Mouse (Mus musculus): Measurements from ENCODE around the gene Gm17949. TPM values are rescaled to one million over a fixed set of nuclear protein-coding genes. Genes with fewer than 3 reads are reported as not detected.

The Gm17949 gene
- 0.34 and 0.43 TPM in 2 replicates for polyA plus RNA-seq (2016; fragmentation: Nextera tagmentation; extraction: Ambion mirVana)

- Histone ChIP-seq H3K4me1 (peaks cover 25% of the 10 kb centered on the region), H3K27ac (peak within 1 kb of the TSS; percentile 96), H3K9me3 (no peaks in the 10 kb centered on the region), H3K27me3 (ENCODE audit: poor library complexity, severe bottlenecking) (no peaks in the 10 kb centered on the region), H3K36me3 (replicated peaks) (peaks cover 30% of the 10 kb centered on the region), H3K4me3 (peak within 1 kb of the TSS; percentile 88)
- under 1% methylated on average over 51 of the region's 51 CpGs for WGBS
- DNase-seq (ENCODE audit: extremely low spot score, low spot score), result peak; percentile 99
Measured at GRCm38 (mm10) chr17:57011236-57012141, at the start of gene Gm17949, which contains the start of gene Gtf2f1. TSS of gene Gm17949 (plus strand) at chr17:57011469. TSS of gene Gtf2f1 (minus strand) at chr17:57011288.

GRCm38 (mm10) chr17:56961880-56962279 lies 49.4 kb upstream of the Gm17949 start:
- H3K36me3 ChIP-seq (replicated peaks), result no peaks in the 10 kb centered on the region
- no peaks in the 10 kb centered on the region for H3K27me3 ChIP-seq (ENCODE audit: poor library complexity, severe bottlenecking)
- DNase-seq (ENCODE audit: extremely low spot score, low spot score), result no peak
- H3K27ac ChIP-seq, result no peak overlapping the region
- no peak overlapping the region for H3K4me3 ChIP-seq
- H3K9me3 ChIP-seq, result no peaks in the 10 kb centered on the region
- H3K4me1 ChIP-seq, result no peaks in the 10 kb centered on the region
- 92% methylated on average over 4 of the region's 4 CpGs for WGBS

GRCm38 (mm10) chr17:56962642-56963405 lies 48.4 kb upstream of the Gm17949 start:
- 87% methylated on average over 5 of the region's 5 CpGs for WGBS
- H3K4me1 ChIP-seq, result no peaks in the 10 kb centered on the region
- no peak for DNase-seq (ENCODE audit: extremely low spot score, low spot score)
- H3K4me3 ChIP-seq, result no peak overlapping the region
- H3K27ac ChIP-seq, result no peak overlapping the region
- no peaks in the 10 kb centered on the region for H3K36me3 ChIP-seq (replicated peaks)
- no peaks in the 10 kb centered on the region for H3K9me3 ChIP-seq
- H3K27me3 ChIP-seq (ENCODE audit: poor library complexity, severe bottlenecking), result no peaks in the 10 kb centered on the region

- 86% methylated on average over 6 of the region's 6 CpGs for WGBS
- DNase-seq (ENCODE audit: extremely low spot score, low spot score), result no peak
- Histone ChIP-seq H3K27ac (no peak overlapping the region), H3K4me3 (no peak overlapping the region), H3K4me1 (no peaks in the 10 kb centered on the region), H3K36me3 (replicated peaks) (no peaks in the 10 kb centered on the region), H3K27me3 (ENCODE audit: poor library complexity, severe bottlenecking) (no peaks in the 10 kb centered on the region), H3K9me3 (no peaks in the 10 kb centered on the region)
Measured at GRCm38 (mm10) chr17:56963646-56964045, 47.6 kb upstream of the Gm17949 start.

GRCm38 (mm10) chr17:56969321-56969720 lies 41.9 kb upstream of the Gm17949 start:
- WGBS, result 83% methylated on average over 3 of the region's 3 CpGs

GRCm38 (mm10) chr17:56970081-56970480 lies 41.2 kb upstream of the Gm17949 start:
- Histone ChIP-seq H3K27me3 (ENCODE audit: poor library complexity, severe bottlenecking) (0 out of 2 replicates have a peak, but pooled peaks cover 5% of the 10 kb centered on the region), H3K4me1 (no peaks in the 10 kb centered on the region), H3K4me3 (no peak overlapping the region), H3K27ac (no peak overlapping the region), H3K36me3 (replicated peaks) (no peaks in the 10 kb centered on the region), H3K9me3 (no peaks in the 10 kb centered on the region)
- no peak for DNase-seq (ENCODE audit: extremely low spot score, low spot score)
- 72% methylated on average over 5 of the region's 5 CpGs for WGBS

More at GRCm38 (mm10) chr17:56969321-56969720, 41.9 kb upstream of the Gm17949 start:
- Histone ChIP-seq H3K27me3 (ENCODE audit: poor library complexity, severe bottlenecking) (0 out of 2 replicates have a peak, but pooled peaks cover 5% of the 10 kb centered on the region), H3K9me3 (no peaks in the 10 kb centered on the region), H3K4me1 (no peaks in the 10 kb centered on the region), H3K27ac (no peak overlapping the region), H3K4me3 (no peak overlapping the region), H3K36me3 (replicated peaks) (no peaks in the 10 kb centered on the region)
- DNase-seq (ENCODE audit: extremely low spot score, low spot score), result no peak

GRCm38 (mm10) chr17:56973956-56974707 lies 37.1 kb upstream of the Gm17949 start:
- Histone ChIP-seq H3K4me3 (no peak overlapping the region), H3K27me3 (ENCODE audit: poor library complexity, severe bottlenecking) (0 out of 2 replicates have a peak, but pooled peaks cover 5% of the 10 kb centered on the region), H3K36me3 (replicated peaks) (no peaks in the 10 kb centered on the region), H3K27ac (no peak overlapping the region), H3K4me1 (no peaks in the 10 kb centered on the region), H3K9me3 (no peaks in the 10 kb centered on the region)
- no peak for DNase-seq (ENCODE audit: extremely low spot score, low spot score)
- WGBS, result 66% methylated on average over 13 of the region's 14 CpGs

- no peaks in the 10 kb centered on the region for H3K4me1 ChIP-seq
- H3K9me3 ChIP-seq, result no peaks in the 10 kb centered on the region
- no peak overlapping the region for H3K4me3 ChIP-seq
- no peak for DNase-seq (ENCODE audit: extremely low spot score, low spot score)
- no peaks in the 10 kb centered on the region for H3K36me3 ChIP-seq (replicated peaks)
- no peak overlapping the region for H3K27ac ChIP-seq
- 80% methylated on average over 5 of the region's 5 CpGs for WGBS
- H3K27me3 ChIP-seq (ENCODE audit: poor library complexity, severe bottlenecking), result 0 out of 2 replicates have a peak, but pooled peaks cover 4% of the 10 kb centered on the region
Measured at GRCm38 (mm10) chr17:56974708-56975240, 36.5 kb upstream of the Gm17949 start.

GRCm38 (mm10) chr17:56975391-56975790 lies 35.9 kb upstream of the Gm17949 start:
- H3K36me3 ChIP-seq (replicated peaks), result no peaks in the 10 kb centered on the region
- no peak overlapping the region for H3K27ac ChIP-seq
- 84% methylated on average over 3 of the region's 3 CpGs for WGBS
- no peak for DNase-seq (ENCODE audit: extremely low spot score, low spot score)
- H3K27me3 ChIP-seq (ENCODE audit: poor library complexity, severe bottlenecking), result no peaks in the 10 kb centered on the region
- no peaks in the 10 kb centered on the region for H3K4me1 ChIP-seq
- no peaks in the 10 kb centered on the region for H3K9me3 ChIP-seq
- no peak overlapping the region for H3K4me3 ChIP-seq

GRCm38 (mm10) chr17:56976531-56977390 lies 34.5 kb upstream of the Gm17949 start:
- 82% methylated on average over 8 of the region's 8 CpGs for WGBS
- no peaks in the 10 kb centered on the region for H3K4me1 ChIP-seq
- no peak overlapping the region for H3K27ac ChIP-seq
- no peaks in the 10 kb centered on the region for H3K27me3 ChIP-seq (ENCODE audit: poor library complexity, severe bottlenecking)
- no peak for DNase-seq (ENCODE audit: extremely low spot score, low spot score)
- no peaks in the 10 kb centered on the region for H3K36me3 ChIP-seq (replicated peaks)
- no peak overlapping the region for H3K4me3 ChIP-seq
- no peaks in the 10 kb centered on the region for H3K9me3 ChIP-seq

- Histone ChIP-seq H3K9me3 (no peaks in the 10 kb centered on the region), H3K27me3 (ENCODE audit: poor library complexity, severe bottlenecking) (no peaks in the 10 kb centered on the region), H3K27ac (no peak overlapping the region), H3K4me3 (no peak overlapping the region), H3K36me3 (replicated peaks) (no peaks in the 10 kb centered on the region), H3K4me1 (no peaks in the 10 kb centered on the region)
- DNase-seq (ENCODE audit: extremely low spot score, low spot score), result no peak
- WGBS, result 51% methylated on average over 5 of the region's 8 CpGs
Measured at GRCm38 (mm10) chr17:56979524-56979923, 31.7 kb upstream of the Gm17949 start.
